Mouse (Mus musculus) thymus, postnatal 14 days (tissue): ENCODE data around the gene Krtdap.
"Not testable (repeated sequence)": the region's sequence is repeated elsewhere in the genome, so short reads cannot be mapped to it uniquely, and the experiment has no call there.

ENCODE experiments used
- DNase-seq: peaks from one replicate; pipeline ENCODE4 v3.0.0; 2021

Krtdap gene

GRCm38 (mm10) chr7:30790141-30790540, 2.4 kb downstream of the Krtdap start:
- DNase-seq, result no peak

GRCm38 (mm10) chr7:30791921-30792320, 4.2 kb downstream of the Krtdap start:
- no peak for DNase-seq

GRCm38 (mm10) chr7:30794921-30795320, 7.2 kb downstream of the Krtdap start:
- DNase-seq, result no peak

- DNase-seq, result no peak
These were observed 9.1 kb downstream of the Krtdap start for GRCm38 (mm10) chr7:30796790-30797189.

GRCm38 (mm10) chr7:30800653-30801052, 13.0 kb downstream of the Krtdap start:
- DNase-seq, result no peak

- no peak for DNase-seq
These were observed 15.6 kb downstream of the Krtdap start for GRCm38 (mm10) chr7:30803256-30803655.

- no peak for DNase-seq
These were observed 16.5 kb downstream of the Krtdap start for GRCm38 (mm10) chr7:30804026-30804715.

- DNase-seq, result peak; percentile 61
These were observed 18.2 kb downstream of the Krtdap start for GRCm38 (mm10) chr7:30805924-30806323.

GRCm38 (mm10) chr7:30810319-30810718, 22.6 kb downstream of the Krtdap start:
- DNase-seq, result no peak

GRCm38 (mm10) chr7:30811757-30812290, 24.1 kb downstream of the Krtdap start:
- no peak for DNase-seq

GRCm38 (mm10) chr7:30812291-30812807, 24.7 kb downstream of the Krtdap start:
- no peak for DNase-seq

GRCm38 (mm10) chr7:30820131-30820530, 32.4 kb downstream of the Krtdap start:
- no peak for DNase-seq

GRCm38 (mm10) chr7:30820854-30821445, 33.3 kb downstream of the Krtdap start:
- DNase-seq, result peak; percentile 45

GRCm38 (mm10) chr7:30821532-30821931, 33.8 kb downstream of the Krtdap start:
- no peak for DNase-seq

GRCm38 (mm10) chr7:30823675-30824074, 36.0 kb downstream of the Krtdap start, which contains the start of gene Ffar2:
Gene Ffar2, minus strand, starts transcription at chr7:30823775.
- no peak for DNase-seq

- DNase-seq, result no peak
These were observed 36.6 kb downstream of the Krtdap start for GRCm38 (mm10) chr7:30824306-30824705.

- no peak for DNase-seq
These were observed 39.0 kb downstream of the Krtdap start for GRCm38 (mm10) chr7:30826660-30827059.

GRCm38 (mm10) chr7:30828871-30829270, 41.2 kb downstream of the Krtdap start:
- DNase-seq, result not testable (repeated sequence)

GRCm38 (mm10) chr7:30829428-30829827, 41.7 kb downstream of the Krtdap start:
- DNase-seq, result no peak

GRCm38 (mm10) chr7:30832261-30832660, 44.6 kb downstream of the Krtdap start:
- DNase-seq, result no peak

- DNase-seq, result not testable (repeated sequence)
These were observed 45.0 kb downstream of the Krtdap start for GRCm38 (mm10) chr7:30832684-30833083.

- DNase-seq, result no peak
These were observed 49.6 kb downstream of the Krtdap start for GRCm38 (mm10) chr7:30837277-30837676.

- no peak for DNase-seq
These were observed 52.6 kb downstream of the Krtdap start for GRCm38 (mm10) chr7:30840306-30840705.
